Mouse (Mus musculus) urinary bladder, postnatal 14 days (tissue): ENCODE data around the gene Spon2.

ENCODE experiments used
- DNase-seq: peaks from one replicate; pipeline ENCODE4 v3.0.0; 2021; ENCODE audit warnings: low spot score

Spon2 gene

DNA sequence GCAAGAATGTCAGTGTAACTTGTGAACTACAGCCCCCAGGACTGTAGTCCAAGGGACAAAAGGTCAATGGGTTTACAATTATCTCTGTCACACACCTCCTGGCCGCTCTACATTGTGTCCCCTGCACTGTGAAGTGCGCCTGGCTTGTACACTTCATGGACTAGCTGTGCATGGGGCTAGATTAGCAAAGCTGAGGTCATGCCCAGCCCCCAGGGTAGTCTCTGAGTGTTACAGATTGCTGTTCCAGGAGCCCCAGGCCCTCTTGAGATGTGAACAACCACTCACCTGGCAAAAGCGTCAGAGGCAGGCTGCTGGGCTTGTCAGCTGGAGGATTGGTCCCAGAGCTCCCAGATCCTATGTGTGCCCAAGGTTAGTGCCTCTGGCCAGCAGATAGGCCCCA, 592 bp downstream of the Spon2 start:
- no peak for DNase-seq

DNA sequence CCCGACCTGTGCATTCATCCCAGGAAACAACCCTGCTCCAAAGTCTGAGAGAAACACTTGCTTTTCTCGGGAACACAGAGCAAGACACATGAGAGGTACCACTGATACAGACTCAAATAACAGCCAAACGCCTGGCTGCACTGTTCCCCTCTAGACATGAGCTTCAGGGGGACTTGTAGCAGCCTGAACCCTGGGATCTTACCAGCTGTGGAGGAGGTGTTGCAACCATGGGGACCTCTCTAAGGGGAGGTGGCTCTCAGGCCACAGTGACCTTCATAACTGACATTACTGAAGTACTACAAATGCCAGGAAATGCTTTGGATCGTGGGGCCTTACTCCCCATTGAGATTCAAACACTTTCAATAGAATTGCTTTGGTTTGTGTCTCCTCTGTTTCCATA, 3.5 kb downstream of the Spon2 start:
- no peak for DNase-seq

DNA sequence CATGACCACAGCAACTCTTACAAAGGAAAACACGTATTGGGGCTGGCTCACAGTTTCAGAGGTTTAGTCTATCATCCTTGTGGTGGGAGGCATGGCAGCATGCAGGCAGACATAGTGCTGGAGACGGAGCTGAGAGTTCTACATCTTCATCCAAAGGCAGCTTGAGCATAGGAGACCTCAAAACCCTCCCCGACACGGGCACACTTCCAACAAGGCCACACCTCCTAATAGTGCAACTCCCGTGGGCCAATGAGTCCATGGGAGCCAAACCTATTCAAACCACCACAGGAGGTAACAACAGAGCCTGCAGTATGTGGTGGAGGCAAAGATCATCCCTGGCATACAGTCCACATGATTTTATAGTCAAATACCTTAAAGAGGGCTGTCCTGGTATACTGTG, 7.0 kb downstream of the Spon2 start:
- DNase-seq: no peak

DNA sequence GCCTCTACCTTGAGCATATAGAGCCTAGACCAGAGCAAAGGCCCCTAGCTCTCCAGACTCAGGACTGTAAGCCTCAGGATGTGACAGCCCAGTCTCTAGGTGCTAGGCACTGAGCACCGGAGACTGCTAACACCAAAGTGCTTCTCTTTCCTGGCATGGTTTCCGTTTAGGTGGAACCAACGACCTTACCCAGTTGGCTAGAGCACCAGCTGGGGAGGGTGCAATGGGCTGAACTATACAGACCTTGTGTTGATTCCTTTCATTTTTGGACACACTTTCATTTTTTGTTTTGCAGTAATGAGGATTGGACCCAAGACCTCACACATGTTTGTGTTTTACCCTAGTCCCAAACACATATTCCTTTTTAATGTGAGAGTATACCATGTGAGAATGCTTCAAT, 7.7 kb downstream of the Spon2 start:
- no peak for DNase-seq

DNA sequence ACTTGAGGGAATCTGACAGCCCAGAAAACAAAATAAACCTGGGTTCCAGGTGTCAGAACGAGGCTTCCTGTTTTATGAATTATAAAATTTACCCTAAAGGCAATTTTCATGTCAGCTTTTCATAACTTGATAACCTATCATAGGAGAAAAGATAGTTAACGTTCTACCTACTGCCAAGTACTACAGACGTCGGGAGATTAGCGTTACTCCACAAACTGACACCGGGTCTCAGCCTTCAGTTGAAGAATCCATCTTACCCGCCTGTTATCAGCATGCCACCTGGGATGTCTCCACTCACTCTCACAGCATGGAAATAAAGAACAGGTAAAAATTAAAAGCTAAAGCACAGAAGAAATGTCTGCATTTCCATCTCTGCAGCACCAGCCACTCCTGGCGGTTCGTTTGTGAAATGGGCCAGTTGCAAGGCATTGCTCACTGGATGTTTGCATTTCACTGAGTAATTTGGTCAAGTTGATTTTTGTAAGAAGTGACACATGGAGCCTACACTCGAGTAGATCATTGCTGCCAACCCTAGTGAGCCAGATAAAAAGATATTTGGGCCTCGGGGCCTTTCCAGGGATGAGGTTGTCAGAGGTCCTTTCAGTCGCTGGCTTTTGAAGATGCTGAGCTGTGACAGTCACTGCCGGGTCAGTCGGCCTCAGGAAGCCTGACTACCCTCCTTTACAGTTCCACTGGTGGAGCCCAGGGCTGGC, 9.6 kb downstream of the Spon2 start:
- no peak for DNase-seq

DNA sequence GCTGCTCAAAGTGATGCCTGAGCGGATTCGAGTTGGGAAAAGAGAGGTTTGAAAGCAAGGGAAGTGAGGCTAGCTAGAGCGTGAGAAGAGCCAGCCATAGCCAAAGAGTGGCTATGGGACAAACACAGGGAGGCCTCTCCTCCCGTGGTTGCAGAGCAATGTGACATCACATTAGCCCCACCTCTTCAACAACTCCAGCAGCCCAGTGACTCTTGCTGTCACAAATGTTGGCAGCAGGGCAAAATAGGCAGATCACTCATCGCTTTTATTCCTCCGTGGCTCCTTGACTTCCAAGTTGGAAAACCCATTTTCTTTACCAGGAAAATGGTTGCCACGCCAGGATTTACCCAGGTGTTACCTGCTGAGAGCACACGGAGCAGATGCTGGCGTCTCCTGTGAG, 11.1 kb downstream of the Spon2 start:
- DNase-seq: no peak

DNA sequence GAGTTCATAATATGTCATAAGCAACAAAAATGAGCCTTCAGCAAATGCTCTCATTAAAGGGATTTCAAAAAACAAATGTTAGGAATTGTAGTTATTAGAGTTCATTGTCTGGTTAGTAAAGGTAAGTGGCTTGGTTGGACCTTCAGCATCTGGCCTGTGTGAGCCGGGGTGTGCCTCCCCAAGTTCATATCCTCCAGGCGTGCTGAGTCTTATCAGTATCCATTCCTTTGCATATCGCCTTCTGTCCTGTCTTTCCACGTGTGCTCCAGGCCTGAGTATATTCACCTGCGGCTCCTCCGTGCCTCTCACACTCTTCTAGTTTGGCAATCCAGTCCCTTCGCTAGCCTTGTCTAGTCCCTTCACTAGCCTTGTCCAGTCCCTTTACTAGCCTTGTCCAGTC, 11.9 kb downstream of the Spon2 start:
- DNase-seq: no peak

DNA sequence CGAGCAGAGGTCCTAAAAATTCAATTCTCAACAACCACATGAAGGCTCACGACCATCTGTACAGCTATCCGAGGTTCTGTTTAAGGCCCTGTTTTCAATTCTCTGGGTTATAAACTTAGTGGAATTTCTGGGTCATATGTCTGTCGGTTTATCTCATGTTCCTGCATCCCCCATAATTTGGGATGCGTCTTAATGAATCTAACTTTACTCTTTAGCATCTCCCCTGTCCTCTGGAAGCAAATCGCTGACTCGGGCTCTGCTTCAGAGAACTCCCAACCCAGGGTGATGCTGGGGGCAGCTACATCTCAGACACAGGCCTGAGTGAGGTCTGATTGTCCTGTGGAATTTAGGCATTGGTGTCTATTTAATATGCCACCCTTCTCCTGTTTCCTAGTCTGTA, 14.0 kb downstream of the Spon2 start:
- no peak for DNase-seq

DNA sequence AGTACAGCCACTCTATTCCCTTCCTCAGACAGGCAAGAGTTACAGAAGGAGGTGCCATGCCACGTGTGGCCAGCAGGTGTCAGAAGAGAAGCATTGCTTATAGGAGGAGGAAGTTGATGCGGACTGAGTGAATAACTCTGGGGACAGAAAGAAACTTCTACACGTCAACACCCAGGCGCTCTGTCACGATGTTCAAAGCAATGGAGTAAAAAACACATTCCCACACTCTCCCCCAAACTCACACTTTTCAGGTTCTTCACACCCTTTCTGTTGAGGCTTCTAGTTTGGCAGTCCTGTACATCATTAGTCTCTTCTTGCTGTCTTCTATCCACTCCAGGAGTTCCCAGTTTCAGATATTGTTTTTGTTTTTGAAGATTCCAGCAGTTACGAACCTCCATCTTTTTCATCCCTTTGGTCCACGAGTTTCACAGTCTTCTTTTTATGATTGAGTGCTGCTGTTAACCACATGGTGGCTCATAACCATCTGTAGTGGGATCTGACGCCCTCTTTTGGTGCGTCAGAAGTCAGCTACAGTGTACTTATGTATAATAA, 14.5 kb downstream of the Spon2 start:
- peak; percentile 85 for DNase-seq

DNA sequence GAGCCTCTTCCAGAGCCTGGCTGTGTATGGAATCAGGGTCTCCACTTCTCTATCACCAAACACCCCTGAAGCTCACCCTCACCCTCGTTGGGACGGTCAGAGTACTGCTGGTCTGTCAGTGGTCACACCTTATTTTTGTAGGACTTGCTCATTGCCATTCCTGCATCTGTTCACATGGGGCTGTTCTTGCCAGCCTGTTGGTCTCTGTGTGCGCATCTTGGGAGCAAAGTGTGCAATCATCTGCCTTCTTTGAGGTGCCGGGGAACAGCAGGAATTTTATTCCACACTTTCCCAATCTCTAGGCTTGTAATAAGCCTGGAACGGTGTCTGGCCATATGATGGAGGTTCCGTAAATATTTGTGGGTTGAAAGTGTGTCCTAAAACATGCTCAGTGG, 15.1 kb downstream of the Spon2 start:
- DNase-seq: no peak

DNA sequence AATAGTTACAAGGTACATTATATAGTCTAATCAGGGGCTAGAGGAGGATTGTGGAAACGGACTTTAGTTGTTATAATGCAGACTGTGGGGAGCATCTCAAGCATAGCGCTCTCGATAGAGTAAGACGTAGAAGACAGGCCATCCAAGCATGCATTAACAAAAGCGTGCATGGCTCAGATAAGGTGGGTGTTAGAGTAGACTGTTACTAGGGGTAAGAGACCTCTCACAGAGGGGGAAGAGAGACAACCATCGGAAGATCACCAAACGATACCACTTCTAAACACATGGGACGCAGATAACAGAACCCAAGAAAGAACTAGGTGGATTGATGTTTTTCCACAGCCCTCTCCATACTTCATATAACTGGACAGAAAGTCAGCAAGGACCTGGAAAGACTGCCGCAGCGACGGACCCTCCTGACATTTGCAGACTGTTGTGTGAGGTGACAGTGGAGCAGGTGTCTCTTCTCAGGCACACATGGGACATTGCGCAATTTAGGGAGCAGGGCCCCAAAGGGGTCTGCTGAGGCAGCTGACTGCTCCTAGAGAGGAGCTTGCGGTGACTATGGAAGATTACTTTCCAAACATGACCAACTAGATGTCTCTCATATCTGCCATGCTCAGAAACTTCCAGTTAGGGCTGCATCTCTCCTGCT, 15.6 kb downstream of the Spon2 start:
- no peak for DNase-seq

DNA sequence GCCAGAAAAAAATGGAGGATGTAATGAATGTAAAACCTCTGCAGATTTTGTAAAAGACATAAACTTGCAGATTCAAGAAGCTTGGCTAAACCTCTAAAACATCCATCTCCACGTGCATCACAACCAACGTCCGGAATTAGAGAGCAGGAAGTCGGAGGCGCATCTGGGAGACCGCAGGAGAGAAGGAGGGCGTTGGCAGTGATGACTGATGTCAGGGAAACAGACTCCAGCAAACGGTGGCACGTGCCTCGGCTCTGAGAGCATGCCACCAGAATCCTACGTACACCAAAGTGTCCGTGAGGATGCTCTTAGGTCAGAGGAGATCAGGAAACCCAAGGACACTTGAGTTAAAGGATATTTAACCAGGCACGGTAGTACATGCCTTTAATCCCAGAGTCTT, 16.6 kb downstream of the Spon2 start:
- DNase-seq: no peak

DNA sequence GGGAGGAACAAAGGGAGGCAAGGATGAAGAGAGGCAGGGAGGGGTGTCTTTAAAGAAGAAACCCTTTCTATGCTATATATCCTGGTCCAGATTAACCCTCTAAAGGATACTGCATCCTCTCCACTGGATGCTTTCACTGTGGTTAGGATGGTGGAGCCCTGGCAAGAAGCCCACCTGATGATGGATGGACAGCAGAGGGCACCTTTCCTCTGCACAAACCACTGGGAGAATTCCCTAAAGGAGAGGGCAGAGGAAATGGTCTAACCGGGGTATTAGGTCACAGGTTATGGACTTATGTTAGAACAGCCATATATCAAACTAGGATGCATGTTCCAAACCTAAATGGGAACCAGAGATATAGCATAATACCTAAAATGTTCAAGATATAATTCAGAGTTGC, 18.2 kb downstream of the Spon2 start:
- no peak for DNase-seq

DNA sequence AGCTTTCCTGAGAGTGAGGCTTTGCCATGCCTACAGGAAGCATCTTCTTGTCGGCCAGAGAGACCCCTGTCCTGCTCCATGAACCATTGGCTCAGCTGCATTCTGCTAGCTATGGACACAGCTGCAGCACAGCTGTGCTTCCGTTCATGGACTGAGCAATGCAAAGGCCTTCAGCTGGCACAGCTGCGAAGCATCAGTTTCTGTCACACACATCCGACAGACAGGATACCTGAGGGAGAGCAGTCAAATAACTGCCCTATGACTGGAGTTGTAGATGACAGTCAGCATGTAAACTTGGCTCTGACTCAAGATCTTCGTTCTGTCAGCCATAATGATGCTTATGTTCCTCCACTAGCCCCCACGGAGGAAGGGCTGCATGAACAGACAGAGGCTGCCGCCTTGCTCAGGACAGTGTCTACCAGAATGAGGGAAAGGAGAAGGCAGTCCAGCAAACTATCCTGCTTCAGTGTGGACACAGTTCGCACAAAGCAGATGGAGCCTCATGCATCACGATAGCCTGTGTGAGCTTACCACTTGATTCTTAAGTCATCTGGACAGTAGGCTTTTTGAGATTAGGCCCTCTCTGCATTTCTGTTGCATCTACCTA, 22.9 kb downstream of the Spon2 start:
- DNase-seq: no peak

DNA sequence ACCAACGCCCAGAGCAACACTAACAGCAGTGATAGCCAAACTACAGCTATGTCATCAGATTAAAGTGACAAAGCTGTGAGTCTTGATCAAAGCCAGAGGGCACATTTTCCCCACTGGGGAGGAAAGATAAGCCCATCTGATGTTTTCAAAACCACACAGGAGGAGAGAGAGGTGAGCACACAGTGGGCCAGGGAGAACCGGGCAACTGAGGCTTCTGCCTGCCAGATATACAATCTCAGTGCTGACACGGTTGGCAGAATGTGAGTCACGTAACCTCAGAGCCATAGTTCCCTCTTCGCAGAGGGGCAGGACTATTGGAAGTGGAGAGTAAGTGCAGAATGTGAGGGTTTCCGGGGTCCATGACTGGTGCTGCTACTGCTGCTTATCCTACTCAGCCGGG, 24.7 kb downstream of the Spon2 start:
- no peak for DNase-seq
